Mouse (Mus musculus): ENCODE measurements around the gene Elf5. TPM values are rescaled to one million over a fixed set of nuclear protein-coding genes. Genes with fewer than 3 reads are reported as not detected.

Gene Elf5
- total and polyA plus RNA-seq, 2 experiments from 2014 or later: 1.3 TPM; not detected in 1

DNA sequence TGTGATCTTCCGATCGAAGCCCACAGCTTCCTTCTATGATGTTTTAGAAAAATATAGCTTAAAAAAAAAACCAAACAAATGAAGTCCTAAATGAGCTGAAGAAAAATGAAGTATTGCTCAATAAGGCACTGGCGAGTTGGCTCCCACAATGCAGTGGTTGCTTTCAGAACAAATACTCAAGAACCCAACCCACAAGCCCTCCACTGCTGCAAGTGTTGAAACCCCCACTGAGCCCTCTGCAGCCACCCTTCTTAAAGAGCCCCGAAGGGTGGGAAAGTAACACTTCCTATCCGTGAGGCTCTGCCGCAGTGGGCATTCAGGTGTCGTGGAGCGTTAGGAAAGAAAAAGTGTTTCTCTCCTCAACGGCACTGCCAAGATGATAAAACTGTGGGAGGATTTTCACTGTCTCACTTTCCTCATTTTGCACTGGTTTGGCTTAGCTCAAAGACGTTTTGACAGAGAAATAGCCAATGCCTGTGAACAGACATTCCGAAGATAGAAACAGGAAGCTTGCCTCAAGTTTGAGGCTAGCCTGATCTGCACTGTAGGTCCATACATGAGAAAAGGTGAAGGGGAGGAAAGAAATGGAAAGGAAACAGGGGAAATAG, 14.1 kb downstream of the Elf5 start:
- Histone ChIP-seq H3K4me1 (ENCODE audit: insufficient read depth, low read length) (peaks cover 7% of the 10 kb centered on the region; the same call in 1 of the 2 replicates), H3K4me3 (ENCODE audit: low read depth, low read length) (no peak overlapping the region), H3K36me3 (ENCODE audit: insufficient read depth, low read length) (no peaks in the 10 kb centered on the region), H3K27me3 (ENCODE audit: insufficient read depth, low read length) (no peaks in the 10 kb centered on the region), H3K9ac (replicated peaks; ENCODE audit: low read length, poor library complexity, severe bottlenecking) (no peak overlapping the region), H3K27ac (ENCODE audit: low read depth, low read length) (no peak overlapping the region), H3K4me2 (ENCODE audit: low read depth, low read length, poor library complexity, severe bottlenecking) (no peak overlapping the region), H3K9me3 (ENCODE audit: low read length) (no peaks in the 10 kb centered on the region)
- no peak for TF ChIP-seq CTCF (IDR thresholded peaks at IDR 0.05)
- no peak for ATAC-seq (ENCODE audit: low FRiP score)
- WGBS: 88% methylated on average over 11 of the region's 11 CpGs
- DNase-seq (ENCODE audit: low spot score): no peak

DNA sequence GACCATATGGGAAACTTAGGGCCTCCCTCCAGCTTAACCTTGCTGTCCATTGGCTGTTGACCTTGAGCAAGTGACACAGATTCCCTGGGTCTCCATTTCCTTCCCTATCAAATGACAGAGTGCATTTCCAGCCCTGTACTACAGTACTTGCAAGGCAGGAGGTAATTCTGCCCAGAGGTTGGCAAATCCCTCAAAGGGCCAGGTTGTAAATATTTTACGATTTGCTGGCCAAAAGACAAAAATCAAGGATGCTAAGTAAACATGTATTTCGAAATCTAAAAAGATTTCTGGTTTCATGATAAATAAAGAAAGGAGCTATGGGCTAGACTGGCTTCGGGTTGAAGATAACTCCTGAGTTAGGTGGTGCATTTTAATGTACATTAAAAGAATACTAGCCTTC, 16.9 kb downstream of the Elf5 start:
- Histone ChIP-seq H3K27ac (ENCODE audit: low read depth, low read length) (no peak overlapping the region), H3K4me2 (ENCODE audit: low read depth, low read length, poor library complexity, severe bottlenecking) (no peak overlapping the region), H3K4me1 (ENCODE audit: insufficient read depth, low read length) (peaks cover 7% of the 10 kb centered on the region; the same call in 1 of the 2 replicates), H3K4me3 (ENCODE audit: low read depth, low read length) (no peak overlapping the region), H3K9ac (replicated peaks; ENCODE audit: low read length, poor library complexity, severe bottlenecking) (no peak overlapping the region), H3K9me3 (ENCODE audit: low read length) (no peaks in the 10 kb centered on the region), H3K36me3 (ENCODE audit: insufficient read depth, low read length) (no peaks in the 10 kb centered on the region), H3K27me3 (ENCODE audit: insufficient read depth, low read length) (no peaks in the 10 kb centered on the region)
- WGBS: 80% methylated on average over 3 of the region's 3 CpGs
- no peak for TF ChIP-seq CTCF (IDR thresholded peaks at IDR 0.05)
- ATAC-seq (ENCODE audit: low FRiP score): no peak
- DNase-seq (ENCODE audit: low spot score): no peak

DNA sequence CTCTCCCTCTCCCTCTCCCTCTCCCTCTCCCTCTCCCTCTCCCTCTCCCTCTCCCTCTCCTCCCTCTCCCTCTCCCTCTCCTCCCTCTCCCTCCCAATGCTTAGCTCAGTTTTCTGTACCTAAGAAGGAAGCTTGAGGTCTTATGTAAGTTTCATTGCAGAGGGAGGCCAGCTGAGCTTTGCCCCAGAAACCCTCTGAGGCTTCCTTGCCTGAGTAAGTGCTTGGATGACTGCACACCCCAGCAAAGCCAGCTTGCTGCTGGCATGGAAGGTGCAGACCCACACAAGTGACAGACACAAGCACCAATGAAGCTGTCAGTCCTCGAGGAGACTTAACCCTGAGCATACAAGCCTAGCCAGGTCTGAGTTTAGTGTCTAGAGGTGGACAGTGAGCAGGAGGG, 19.2 kb downstream of the Elf5 start:
- Histone ChIP-seq H3K27me3 (ENCODE audit: insufficient read depth, low read length) (no peaks in the 10 kb centered on the region), H3K27ac (ENCODE audit: low read depth, low read length) (no peak overlapping the region), H3K9me3 (ENCODE audit: low read length) (no peaks in the 10 kb centered on the region), H3K4me1 (ENCODE audit: insufficient read depth, low read length) (no peaks in the 10 kb centered on the region), H3K36me3 (ENCODE audit: insufficient read depth, low read length) (no peaks in the 10 kb centered on the region), H3K4me3 (ENCODE audit: low read depth, low read length) (no peak overlapping the region), H3K9ac (replicated peaks; ENCODE audit: low read length, poor library complexity, severe bottlenecking) (no peak overlapping the region), H3K4me2 (ENCODE audit: low read depth, low read length, poor library complexity, severe bottlenecking) (no peak overlapping the region)
- DNase-seq (ENCODE audit: low spot score) (no peak), ATAC-seq (ENCODE audit: low FRiP score) (no peak)
- 30% methylated on average over 1 of the region's 1 CpGs for WGBS
- TF ChIP-seq CTCF (IDR thresholded peaks at IDR 0.05): no peak

DNA sequence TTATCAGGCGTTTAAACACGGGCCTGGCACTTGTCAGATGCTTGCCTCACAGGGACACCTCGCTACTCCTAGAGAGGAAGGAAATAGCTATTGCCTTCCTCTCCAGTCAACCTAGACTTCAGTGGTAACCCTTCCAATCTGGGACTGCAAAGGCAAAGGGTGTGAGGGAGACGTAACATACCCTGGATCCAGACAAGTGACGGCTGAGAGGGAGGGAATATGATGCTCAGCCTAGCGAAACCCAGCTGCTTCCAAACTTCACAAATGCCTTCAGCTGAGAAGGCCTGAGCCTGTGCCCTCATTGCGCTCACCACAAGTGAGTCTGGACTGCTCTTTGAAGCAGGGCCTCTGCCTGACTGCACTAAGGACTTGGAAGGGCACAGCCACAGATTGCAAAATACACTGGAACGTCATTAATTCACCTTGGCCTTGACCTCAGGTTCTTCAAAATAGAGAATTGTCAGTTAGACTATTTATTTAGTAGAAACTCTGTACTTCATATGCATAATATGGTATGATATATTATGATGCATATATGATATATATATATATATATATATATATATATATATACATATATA, 21.3 kb downstream of the Elf5 start:
- Histone ChIP-seq H3K27me3 (ENCODE audit: insufficient read depth, low read length) (no peaks in the 10 kb centered on the region), H3K36me3 (ENCODE audit: insufficient read depth, low read length) (no peaks in the 10 kb centered on the region), H3K9me3 (ENCODE audit: low read length) (no peaks in the 10 kb centered on the region), H3K4me2 (ENCODE audit: low read depth, low read length, poor library complexity, severe bottlenecking) (no peak overlapping the region), H3K9ac (replicated peaks; ENCODE audit: low read length, poor library complexity, severe bottlenecking) (no peak overlapping the region), H3K27ac (ENCODE audit: low read depth, low read length) (no peak overlapping the region), H3K4me3 (ENCODE audit: low read depth, low read length) (no peak overlapping the region), H3K4me1 (ENCODE audit: insufficient read depth, low read length) (peaks cover 3% of the 10 kb centered on the region; the same call in 1 of the 2 replicates)
- DNase-seq (ENCODE audit: low spot score): no peak
- 77% methylated on average over 8 of the region's 8 CpGs for WGBS
- ATAC-seq (ENCODE audit: low FRiP score): no peak
- TF ChIP-seq CTCF (IDR thresholded peaks at IDR 0.05): no peak

DNA sequence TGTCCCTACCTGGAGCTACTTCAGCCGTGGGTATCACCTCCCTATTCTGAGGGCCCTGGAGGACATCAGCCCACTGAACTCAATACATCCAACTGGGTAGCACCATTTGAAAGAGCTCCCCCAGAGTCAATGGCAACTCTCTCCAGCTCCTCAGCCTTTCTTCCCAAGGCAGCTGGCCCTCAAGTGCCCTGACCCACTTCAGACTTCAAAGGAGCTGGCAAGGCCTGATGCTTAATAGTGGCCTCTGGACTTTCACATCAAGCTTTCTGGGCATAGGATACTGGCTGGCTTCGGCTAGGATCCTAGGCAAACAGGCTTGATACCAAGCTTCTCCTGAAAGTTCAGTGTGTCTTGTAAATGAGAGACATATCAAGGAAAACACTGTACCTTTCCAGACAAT, 23.6 kb downstream of the Elf5 start:
- DNase-seq (ENCODE audit: low spot score) (no peak), ATAC-seq (ENCODE audit: low FRiP score) (no peak)
- no peak overlapping the region for H3K4me3 ChIP-seq (ENCODE audit: low read depth, low read length)
- no peak overlapping the region for H3K4me2 ChIP-seq (ENCODE audit: low read depth, low read length, poor library complexity, severe bottlenecking)
- no peak overlapping the region for H3K27ac ChIP-seq (ENCODE audit: low read depth, low read length)
- H3K27me3 ChIP-seq (ENCODE audit: insufficient read depth, low read length): no peaks in the 10 kb centered on the region
- TF ChIP-seq CTCF (IDR thresholded peaks at IDR 0.05): no peak
- no peak overlapping the region for H3K9ac ChIP-seq (replicated peaks; ENCODE audit: low read length, poor library complexity, severe bottlenecking)
- no peaks in the 10 kb centered on the region for H3K36me3 ChIP-seq (ENCODE audit: insufficient read depth, low read length)
- H3K4me1 ChIP-seq (ENCODE audit: insufficient read depth, low read length): peaks cover 3% of the 10 kb centered on the region; the same call in 1 of the 2 replicates
- H3K9me3 ChIP-seq (ENCODE audit: low read length): no peaks in the 10 kb centered on the region
- WGBS: 75% methylated on average over 2 of the region's 2 CpGs

GRCm38 (mm10) chr2:103436534-103436933, 25.0 kb downstream of the Elf5 start:
- H3K27ac ChIP-seq (ENCODE audit: low read depth, low read length): no peak overlapping the region
- no peak overlapping the region for H3K4me3 ChIP-seq (ENCODE audit: low read depth, low read length)
- TF ChIP-seq CTCF (IDR thresholded peaks at IDR 0.05): no peak
- peaks cover 3% of the 10 kb centered on the region; the same call in 1 of the 2 replicates for H3K4me1 ChIP-seq (ENCODE audit: insufficient read depth, low read length)
- H3K9me3 ChIP-seq (ENCODE audit: low read length): no peaks in the 10 kb centered on the region
- ATAC-seq (ENCODE audit: low FRiP score) (no peak), DNase-seq (ENCODE audit: low spot score) (no peak)
- WGBS: 64% methylated on average over 5 of the region's 5 CpGs
- H3K36me3 ChIP-seq (ENCODE audit: insufficient read depth, low read length): no peaks in the 10 kb centered on the region
- H3K9ac ChIP-seq (replicated peaks; ENCODE audit: low read length, poor library complexity, severe bottlenecking): no peak overlapping the region
- no peak overlapping the region for H3K4me2 ChIP-seq (ENCODE audit: low read depth, low read length, poor library complexity, severe bottlenecking)
- H3K27me3 ChIP-seq (ENCODE audit: insufficient read depth, low read length): no peaks in the 10 kb centered on the region
